Mouse (Mus musculus): ENCODE measurements around the gene Ctnnd1. TPM values are rescaled to one million over a fixed set of nuclear protein-coding genes. Genes with fewer than 3 reads are reported as not detected.
"Not testable (repeated sequence)": the region's sequence is repeated elsewhere in the genome, so short reads cannot be mapped to it uniquely, and the experiment has no call there.

Gene Ctnnd1
- polyA plus RNA-seq (2016; fragmentation: Nextera tagmentation; extraction: Ambion mirVana): 42.0 and 49.6 TPM in 2 replicates

- WGBS: under 1% methylated on average over 15 of the region's 15 CpGs
- H3K9ac ChIP-seq (replicated peaks): peak within 1 kb of the TSS; percentile 83
- H3K27ac ChIP-seq: peak within 1 kb of the TSS; percentile 97
- peaks cover 13% of the 10 kb centered on the region for H3K4me1 ChIP-seq (replicated peaks)
- peak; percentile 95 for ATAC-seq (ENCODE audit: insufficient number of reproducible peaks, insufficient read depth, low FRiP score, low TSS enrichment, low read depth)
- H3K9me3 ChIP-seq: no peaks in the 10 kb centered on the region
- no peaks in the 10 kb centered on the region for H3K27me3 ChIP-seq
- peak within 1 kb of the TSS; percentile 71 for H3K4me2 ChIP-seq
- no peaks in the 10 kb centered on the region for H3K36me3 ChIP-seq
- peak within 1 kb of the TSS; percentile 70 for H3K4me3 ChIP-seq (replicated peaks)
Observed at GRCm38 (mm10) chr2:84650464-84651195, at the start of gene Ctnnd1. Gene Ctnnd1 (minus strand): TSS chr2:84650765.

- WGBS: 94% methylated on average over 5 of the region's 5 CpGs
- no peaks in the 10 kb centered on the region for H3K27me3 ChIP-seq
Observed at GRCm38 (mm10) chr2:84695007-84695695, 44.6 kb upstream of the Ctnnd1 start.

GRCm38 (mm10) chr2:84690050-84690449, 39.5 kb upstream of the Ctnnd1 start:
- no peak overlapping the region for H3K27ac ChIP-seq
- H3K27me3 ChIP-seq: no peaks in the 10 kb centered on the region
- no peaks in the 10 kb centered on the region for H3K9me3 ChIP-seq
- H3K4me3 ChIP-seq (replicated peaks): no peak overlapping the region
- H3K4me1 ChIP-seq (replicated peaks): no peaks in the 10 kb centered on the region
- no peak for ATAC-seq (ENCODE audit: insufficient number of reproducible peaks, insufficient read depth, low FRiP score, low TSS enrichment, low read depth)
- H3K4me2 ChIP-seq: no peak overlapping the region
- no peak overlapping the region for H3K9ac ChIP-seq (replicated peaks)
- WGBS: 89% methylated on average over 12 of the region's 12 CpGs
- H3K36me3 ChIP-seq: peaks cover 92% of the 10 kb centered on the region

More at GRCm38 (mm10) chr2:84695007-84695695, 44.6 kb upstream of the Ctnnd1 start:
- H3K9me3 ChIP-seq: no peaks in the 10 kb centered on the region
- no peak for ATAC-seq (ENCODE audit: insufficient number of reproducible peaks, insufficient read depth, low FRiP score, low TSS enrichment, low read depth)
- no peak overlapping the region for H3K27ac ChIP-seq
- H3K9ac ChIP-seq (replicated peaks): no peak overlapping the region
- peaks cover 86% of the 10 kb centered on the region for H3K36me3 ChIP-seq
- no peak overlapping the region for H3K4me2 ChIP-seq
- H3K4me1 ChIP-seq (replicated peaks): no peaks in the 10 kb centered on the region
- H3K4me3 ChIP-seq (replicated peaks): no peak overlapping the region

GRCm38 (mm10) chr2:84688080-84688844, 37.7 kb upstream of the Ctnnd1 start:
- Histone ChIP-seq H3K9me3 (0 out of 2 replicates have a peak, but pooled peaks cover 5% of the 10 kb centered on the region), H3K4me3 (replicated peaks) (no peak overlapping the region), H3K27me3 (no peaks in the 10 kb centered on the region), H3K4me2 (no peak overlapping the region), H3K27ac (no peak overlapping the region), H3K4me1 (replicated peaks) (no peaks in the 10 kb centered on the region), H3K36me3 (peaks cover 89% of the 10 kb centered on the region), H3K9ac (replicated peaks) (no peak overlapping the region)
- ATAC-seq (ENCODE audit: insufficient number of reproducible peaks, insufficient read depth, low FRiP score, low TSS enrichment, low read depth): no peak
- WGBS: 79% methylated on average over 2 of the region's 2 CpGs

GRCm38 (mm10) chr2:84682605-84683183, 32.1 kb upstream of the Ctnnd1 start:
- 79% methylated on average over 6 of the region's 6 CpGs for WGBS
- Histone ChIP-seq H3K9ac (replicated peaks) (no peak overlapping the region), H3K4me2 (no peak overlapping the region), H3K9me3 (0 out of 2 replicates have a peak, but pooled peaks cover 5% of the 10 kb centered on the region), H3K4me3 (replicated peaks) (no peak overlapping the region), H3K4me1 (replicated peaks) (peaks cover 9% of the 10 kb centered on the region), H3K27me3 (no peaks in the 10 kb centered on the region), H3K36me3 (peaks cover 57% of the 10 kb centered on the region), H3K27ac (no peak overlapping the region)
- no peak for ATAC-seq (ENCODE audit: insufficient number of reproducible peaks, insufficient read depth, low FRiP score, low TSS enrichment, low read depth)

GRCm38 (mm10) chr2:84679016-84679415, 28.5 kb upstream of the Ctnnd1 start, which contains the start of gene Tmx2:
Gene Tmx2 (minus strand): TSS chr2:84679140.
- H3K27me3 ChIP-seq: no peaks in the 10 kb centered on the region
- H3K4me1 ChIP-seq (replicated peaks): peaks cover 14% of the 10 kb centered on the region
- no peaks in the 10 kb centered on the region for H3K9me3 ChIP-seq
- peaks cover 44% of the 10 kb centered on the region for H3K36me3 ChIP-seq
- WGBS: 17% methylated on average over 8 of the region's 8 CpGs
- H3K9ac ChIP-seq (replicated peaks): peak within 1 kb of the TSS; percentile 66
- peak within 1 kb of the TSS; percentile 85 for H3K4me2 ChIP-seq
- ATAC-seq (ENCODE audit: insufficient number of reproducible peaks, insufficient read depth, low FRiP score, low TSS enrichment, low read depth): no peak
- peak within 1 kb of the TSS; percentile 79 for H3K4me3 ChIP-seq (replicated peaks)
- peak within 1 kb of the TSS; percentile 57; the same call in 1 of the 2 replicates for H3K27ac ChIP-seq

- Histone ChIP-seq H3K9me3 (no peaks in the 10 kb centered on the region), H3K9ac (replicated peaks) (peak within 1 kb of the TSS; percentile 66), H3K4me1 (replicated peaks) (peaks cover 14% of the 10 kb centered on the region), H3K27ac (peak within 1 kb of the TSS; percentile 57), H3K27me3 (no peaks in the 10 kb centered on the region), H3K4me3 (replicated peaks) (peak within 1 kb of the TSS; percentile 79), H3K36me3 (peaks cover 48% of the 10 kb centered on the region), H3K4me2 (peak within 1 kb of the TSS; percentile 85)
- WGBS: under 1% methylated on average over 44 of the region's 44 CpGs
- peak; percentile 100 for ATAC-seq (ENCODE audit: insufficient number of reproducible peaks, insufficient read depth, low FRiP score, low TSS enrichment, low read depth)
Observed at GRCm38 (mm10) chr2:84677968-84678880, 27.7 kb upstream of the Ctnnd1 start, which contains the start of the genes Gm28635 and Med19. Gene Gm28635 (minus strand): TSS chr2:84678041. Gene Med19 (plus strand): TSS chr2:84678402.

- ATAC-seq (ENCODE audit: insufficient number of reproducible peaks, insufficient read depth, low FRiP score, low TSS enrichment, low read depth): peak; percentile 58
- Histone ChIP-seq H3K36me3 (peaks cover 51% of the 10 kb centered on the region), H3K9ac (replicated peaks) (peak overlapping the region; percentile 58), H3K27ac (peak overlapping the region; percentile 53; the same call in 1 of the 2 replicates), H3K4me2 (peak overlapping the region; percentile 76), H3K9me3 (no peaks in the 10 kb centered on the region), H3K4me1 (replicated peaks) (peaks cover 14% of the 10 kb centered on the region), H3K4me3 (replicated peaks) (peak overlapping the region; percentile 79), H3K27me3 (no peaks in the 10 kb centered on the region)
- 10% methylated on average over 22 of the region's 22 CpGs for WGBS
Observed at GRCm38 (mm10) chr2:84677270-84677967, 26.9 kb upstream of the Ctnnd1 start.

- H3K36me3 ChIP-seq: peaks cover 61% of the 10 kb centered on the region
- H3K27me3 ChIP-seq; H3K4me1 ChIP-seq (replicated peaks); H3K9me3 ChIP-seq; H3K27ac ChIP-seq; ATAC-seq (ENCODE audit: insufficient number of reproducible peaks, insufficient read depth, low FRiP score, low TSS enrichment, low read depth); H3K9ac ChIP-seq (replicated peaks): not testable (repeated sequence)
- H3K4me3 ChIP-seq (replicated peaks): peak overlapping the region; percentile 84; the same call in 1 of the 2 replicates
- 80% methylated on average over 4 of the region's 5 CpGs for WGBS
- H3K4me2 ChIP-seq: peak overlapping the region; percentile 67
Observed at GRCm38 (mm10) chr2:84671535-84671934, 21.0 kb upstream of the Ctnnd1 start.

Measured in limb, embryonic 12.5 days (tissue).